Mouse (Mus musculus): ENCODE data around the gene Ctdsp2.

The Ctdsp2 gene

GRCm38 (mm10) chr10:126997340-126998113 is 19.0 kb downstream of the Ctdsp2 start:
- CTCF ChIA-PET = interaction anchor here in 3 of 4 experiments (0.5 to 1.6 kb wide), 3 partner anchors 16 to 21 kb away, joined by 3 to 4 read pairs (median 4); no protein-coding TSS in a partner anchor
- POLR2A ChIA-PET = interaction anchor here in 3 of 4 experiments (0.5 to 6.7 kb wide), 14 partner anchors 9 to 63 kb away, joined by 3 to 48 read pairs (median 3); partner anchors contain the start of gene Tsfm (in 2 of the 3)

GRCm38 (mm10) chr10:127000529-127000928 is 22.0 kb downstream of the Ctdsp2 start, which contains the start of gene Avil:
TSS of gene Avil (plus strand) at chr10:127000709.
- CTCF ChIA-PET = interaction anchor here in 3 of 4 experiments (1.5 to 3.2 kb wide), 4 partner anchors 10 to 58 kb away, joined by 3 to 16 read pairs (median 10); no protein-coding TSS in a partner anchor
- POLR2A ChIA-PET = interaction anchor here in 3 of 4 experiments (0.7 to 6.7 kb wide), 22 partner anchors 9 to 95 kb away, joined by 3 to 48 read pairs (median 4); no protein-coding TSS in a partner anchor

GRCm38 (mm10) chr10:127001297-127001696 is 22.8 kb downstream of the Ctdsp2 start:
- CTCF ChIA-PET = interaction anchor here in 3 of 4 experiments (0.6 to 3.2 kb wide), 6 partner anchors 11 to 363 kb away, joined by 3 to 16 read pairs (median 9); partner anchors contain the start of gene Os9 (in 1 of the 3)
- POLR2A ChIA-PET = interaction anchor here in 3 of 4 experiments (0.9 to 6.7 kb wide), 19 partner anchors 8 to 96 kb away, joined by 3 to 48 read pairs (median 4); no protein-coding TSS in a partner anchor

- POLR2A ChIA-PET = interaction anchor here in 2 of 4 experiments (0.7 to 4.1 kb wide), 7 partner anchors 9 to 45 kb away, joined by 3 to 23 read pairs (median 3); no protein-coding TSS in a partner anchor
Measured at GRCm38 (mm10) chr10:127002056-127002455, 23.5 kb downstream of the Ctdsp2 start.

GRCm38 (mm10) chr10:127002765-127003164 is 24.2 kb downstream of the Ctdsp2 start:
- CTCF ChIA-PET = no interaction called here
- POLR2A ChIA-PET = interaction anchor here in 1 of 4 experiments (0.8 to 0.9 kb wide), 2 partner anchors 14 to 26 kb away, joined by 3 read pairs; no protein-coding TSS in a partner anchor

More at GRCm38 (mm10) chr10:127002056-127002455, 23.5 kb downstream of the Ctdsp2 start:
- CTCF ChIA-PET = interaction anchor here in 3 of 4 experiments (0.6 to 1.2 kb wide), 4 partner anchors 119 to 362 kb away, joined by 3 to 13 read pairs (median 4); partner anchors contain the start of gene Os9 (in 1 of the 3)

DNA sequence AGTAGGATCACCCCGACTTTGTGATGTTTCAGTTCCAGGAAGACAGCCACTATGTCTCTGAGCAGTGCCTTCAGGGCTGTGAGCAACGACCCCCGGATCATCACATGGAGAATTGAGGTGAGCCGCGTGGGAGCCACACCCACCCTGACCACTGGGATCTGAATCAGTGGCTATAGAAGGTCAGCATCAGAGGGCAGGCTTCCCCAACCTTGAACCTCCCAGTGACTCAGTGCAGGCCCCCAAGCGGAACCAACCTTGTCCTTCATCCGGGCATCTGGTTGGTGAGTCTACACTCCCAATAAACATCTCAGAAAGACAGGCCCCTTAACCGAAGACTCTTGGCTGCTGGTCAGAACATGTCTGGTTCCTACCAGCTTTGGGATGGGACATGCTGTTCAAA is 24.8 kb downstream of the Ctdsp2 start:
- ChIA-PET POLR2A (interaction anchor here in 1 of 4 experiments (0.8 kb wide), 1 partner anchor 25 kb away, joined by 3 read pairs; no protein-coding TSS in a partner anchor), CTCF (interaction anchor here in 1 of 4 experiments (1.0 kb wide), 1 partner anchor 15 kb away, joined by 17 read pairs; no protein-coding TSS in a partner anchor)

GRCm38 (mm10) chr10:127003806-127004205 is 25.3 kb downstream of the Ctdsp2 start:
- POLR2A ChIA-PET = no interaction called here
- CTCF ChIA-PET = interaction anchor here in 1 of 4 experiments (1.0 kb wide), 1 partner anchor 15 kb away, joined by 17 read pairs; no protein-coding TSS in a partner anchor

DNA sequence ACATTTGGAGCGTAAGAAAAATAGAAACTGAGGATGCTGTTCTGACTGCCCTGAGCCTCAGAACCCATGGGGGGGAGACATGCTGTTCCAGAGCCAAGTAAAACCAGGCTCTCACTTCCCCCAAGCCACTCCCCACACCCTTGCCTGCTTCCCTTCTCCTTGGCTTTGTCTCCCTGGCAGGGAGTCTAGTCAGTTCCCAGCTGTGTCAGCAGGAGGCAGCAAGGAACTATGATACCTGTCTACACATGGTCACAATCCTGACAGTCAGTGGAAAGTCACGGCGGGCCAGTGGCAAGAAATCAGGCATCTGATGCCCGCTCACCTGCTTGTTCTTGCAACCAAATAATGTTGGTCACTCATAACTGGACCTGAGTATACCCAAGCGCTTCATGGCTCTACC is 38.0 kb downstream of the Ctdsp2 start:
- ChIA-PET CTCF (interaction anchor here in 2 of 4 experiments (1.0 to 1.6 kb wide), 3 partner anchors 25 to 155 kb away, joined by 3 to 6 read pairs (median 5); partner anchors contain the start of genes Eef1akmt3 (in 1 of the 2) and Mettl1 (in 1 of the 2)), POLR2A (interaction anchor here in 2 of 4 experiments (0.6 to 1.7 kb wide), 5 partner anchors 12 to 66 kb away, joined by 3 to 6 read pairs (median 4); partner anchors contain the start of gene Avil (in 1 of the 2))

GRCm38 (mm10) chr10:127017071-127017470 is 38.6 kb downstream of the Ctdsp2 start:
- ChIA-PET CTCF (interaction anchor here in 2 of 4 experiments (1.0 to 1.3 kb wide), 3 partner anchors 24 to 154 kb away, joined by 3 to 5 read pairs (median 3); partner anchors contain the start of genes Eef1akmt3 (in 1 of the 2) and Mettl1 (in 1 of the 2)), POLR2A (interaction anchor here in 2 of 4 experiments (0.7 to 2.5 kb wide), 5 partner anchors 9 to 1615 kb away, joined by 3 to 10 read pairs (median 5); no protein-coding TSS in a partner anchor)

DNA sequence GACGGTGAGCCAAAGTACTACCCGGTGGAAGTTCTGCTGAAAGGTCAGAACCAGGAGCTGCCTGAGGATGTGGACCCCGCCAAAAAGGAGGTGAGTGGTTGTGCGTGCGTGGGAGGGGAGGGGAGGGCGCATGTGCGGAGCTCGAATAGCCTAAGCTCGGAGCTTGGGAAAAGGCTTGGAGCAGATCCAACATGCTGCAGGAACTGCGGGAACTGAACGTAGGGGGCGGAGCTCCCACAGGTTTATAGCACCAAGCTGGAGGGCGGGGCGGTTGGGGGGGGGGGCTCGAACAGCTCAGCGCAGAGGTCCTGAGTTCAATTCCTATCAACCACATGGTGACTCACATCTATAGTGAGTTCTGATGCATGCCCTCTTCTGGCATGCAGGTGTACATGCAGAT is 39.9 kb downstream of the Ctdsp2 start:
- CTCF ChIA-PET = interaction anchor here in 3 of 4 experiments (0.5 to 1.5 kb wide), 7 partner anchors 15 to 512 kb away, joined by 3 to 17 read pairs (median 4); no protein-coding TSS in a partner anchor
- POLR2A ChIA-PET = interaction anchor here in 3 of 4 experiments (0.5 to 2.5 kb wide), 12 partner anchors 9 to 1694 kb away, joined by 3 to 9 read pairs (median 3); partner anchors contain the start of gene Tsfm (in 1 of the 3)

GRCm38 (mm10) chr10:127030336-127031296 is 52.1 kb downstream of the Ctdsp2 start, which contains the start of gene Tsfm:
TSS of gene Tsfm (minus strand) at chr10:127030840.
- CTCF ChIA-PET = interaction anchor here (0.5 to 1.4 kb wide), 15 partner anchors 10 to 1920 kb away, joined by 3 to 8 read pairs (median 3); partner anchors contain the start of genes Agap2 (in 1 of the 4) and Eef1akmt3 (in 1 of the 4)
- POLR2A ChIA-PET = interaction anchor here in 3 of 4 experiments (0.6 to 1.9 kb wide), 20 partner anchors 9 to 169 kb away, joined by 3 to 7 read pairs (median 3); partner anchors contain the start of genes Eef1akmt3 (in 3 of the 3), Cdk4 (in 2 of the 3) and Mettl1 (in 2 of the 3)

- CTCF ChIA-PET = interaction anchor here in 1 of 4 experiments (0.7 kb wide), 1 partner anchor 85 kb away, joined by 3 read pairs; no protein-coding TSS in a partner anchor
- POLR2A ChIA-PET = interaction anchor here in 1 of 4 experiments (1.2 kb wide), 2 partner anchors 15 to 117 kb away, joined by 3 to 5 read pairs; no protein-coding TSS in a partner anchor
Measured at GRCm38 (mm10) chr10:127033301-127033741, 54.8 kb downstream of the Ctdsp2 start.

DNA sequence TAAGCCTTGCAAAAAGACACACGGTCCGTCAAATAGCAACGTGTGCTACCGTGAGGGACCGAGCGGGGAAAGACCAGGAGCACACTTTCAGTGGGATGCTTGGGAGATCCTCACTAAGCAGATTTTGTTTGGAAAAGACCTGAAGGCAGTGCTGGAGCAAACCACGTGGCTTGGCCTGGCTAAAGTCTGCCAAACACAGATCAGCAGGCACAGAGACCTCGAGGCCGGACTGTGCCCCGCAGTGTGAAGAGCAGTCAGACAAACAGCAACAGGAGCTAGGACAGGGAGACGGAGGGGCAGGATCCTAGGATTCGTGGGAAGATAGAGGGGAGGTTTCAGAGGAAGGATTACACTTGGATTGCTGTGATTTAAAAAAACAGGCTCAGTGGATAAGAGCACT is 57.8 kb downstream of the Ctdsp2 start:
- ChIA-PET POLR2A (no interaction called here), CTCF (interaction anchor here in 1 of 4 experiments (0.5 kb wide), 1 partner anchor 187 kb away, joined by 4 read pairs; no protein-coding TSS in a partner anchor)

DNA sequence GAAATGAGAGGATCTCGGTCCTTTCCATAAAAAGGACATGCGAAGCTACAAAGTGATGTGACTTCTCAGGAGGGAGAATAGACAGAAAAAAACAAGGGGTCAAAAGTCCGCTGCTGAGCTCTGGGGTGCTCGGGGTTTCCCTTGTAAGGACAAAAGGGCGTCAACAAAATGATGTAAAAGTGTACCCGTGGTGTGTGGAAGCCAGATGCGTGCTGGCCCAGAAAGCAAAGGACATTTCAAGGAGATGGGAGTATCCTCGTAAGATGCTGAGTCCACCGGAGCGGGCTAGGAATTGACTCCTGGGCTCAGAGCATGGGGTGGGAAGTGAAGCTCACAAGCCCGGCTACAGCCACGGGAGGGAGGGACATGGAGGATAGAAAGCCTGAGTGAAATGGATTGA is 59.1 kb downstream of the Ctdsp2 start:
- ChIA-PET CTCF (interaction anchor here in 1 of 4 experiments (0.9 kb wide), 1 partner anchor 20 kb away, joined by 4 read pairs; no protein-coding TSS in a partner anchor), POLR2A (interaction anchor here (0.6 to 1.5 kb wide), 4 partner anchors 9 to 134 kb away, joined by 3 to 4 read pairs (median 3); no protein-coding TSS in a partner anchor)

DNA sequence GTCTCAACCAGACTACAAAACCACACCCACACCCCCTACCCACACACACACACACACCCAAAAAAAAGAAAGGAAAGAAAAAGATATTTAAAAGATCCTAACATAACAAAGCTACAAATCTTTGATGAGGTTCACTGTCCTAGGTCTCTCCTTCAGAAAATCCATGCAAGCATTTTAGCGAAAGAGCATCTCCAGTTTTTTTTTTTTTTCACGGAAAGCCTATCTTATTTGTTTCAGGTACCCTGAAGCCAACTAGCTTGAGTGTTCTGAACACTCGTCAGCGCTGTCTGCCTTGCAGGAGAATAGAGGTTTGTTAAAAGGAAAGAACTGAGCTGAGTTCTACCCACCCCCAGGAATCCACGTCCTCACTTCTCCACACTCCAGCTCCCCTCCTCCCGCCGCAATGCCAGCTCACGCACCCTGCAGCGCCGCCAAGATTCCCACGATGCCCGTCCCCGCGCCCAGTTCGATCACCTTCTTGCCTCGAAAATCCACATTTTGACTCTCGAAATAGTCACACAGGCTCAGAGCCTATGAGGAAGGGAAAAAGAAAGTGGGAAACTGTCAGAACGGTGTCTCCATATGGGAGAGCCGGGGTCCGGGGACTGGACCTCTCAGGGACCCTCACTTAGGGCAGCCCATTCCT is 62.2 kb downstream of the Ctdsp2 start:
- ChIA-PET POLR2A (interaction anchor here (0.6 to 3.2 kb wide), 32 partner anchors 9 to 1691 kb away, joined by 3 to 18 read pairs (median 4); partner anchors contain the start of genes Cdk4 (in 2 of the 4) and Tsfm (in 1 of the 4)), CTCF (interaction anchor here (0.5 to 3.9 kb wide), 12 partner anchors 8 to 473 kb away, joined by 3 to 26 read pairs (median 4); partner anchors contain the start of genes Cdk4 (in 1 of the 4), Cyp27b1 (in 1 of the 4) and Tsfm (in 1 of the 4))

All from embryonic stem cell, embryonic (primary cell).